Comparison of ENCODE assay signal across 27 mouse cellular contexts in genomic region chr4:106600770-106601169, GRCm38 (mm10). TPM values are rescaled to one million over a fixed set of nuclear protein-coding genes. Genes with fewer than 3 reads are reported as not detected.
DNase-seq lines count a peak whose midpoint lies in the region; ATAC-seq and TF ChIP-seq lines count a peak whose summit lies in the region.
"Had no signal": no experiment of that assay in that cellular context is flagged by ENCODE, and none has a peak within 500 bp of the region (broad histone marks: within the 10 kb centered on the region; RNA-seq: fewer than 3 reads in every experiment).

No protein-coding gene starts in this region.

- peaks cover 8% of the 10 kb centered on the region; the same call in 1 of the 2 replicates for H3K4me1 ChIP-seq in heart, embryonic 13.5 days
- no peaks in the 10 kb centered on the region for H3K4me1 ChIP-seq in heart, adult 2 months (ENCODE audit: control insufficient read depth, insufficient read depth, low read length)
- no peaks in the 10 kb centered on the region for H3K4me1 ChIP-seq in kidney, embryonic 15.5 days
- peaks cover 12 to 44% of the 10 kb centered on the region in 2 experiments for H3K4me1 ChIP-seq in CH12.LX (ENCODE audit: control insufficient read depth in 1 of 2, insufficient read depth in 2 of 2)
- H3K4me1 ChIP-seq: embryonic facial prominence, embryonic 13.5 days; forebrain, embryonic 12.5 days had no signal

- no peak for TF ChIP-seq EP300 in heart, adult 2 months (IDR thresholded peaks at IDR 0.05; ENCODE audit: insufficient read depth, low read depth, low read length)
- peak; percentile 90 for TF ChIP-seq EP300 in CH12.LX (IDR thresholded peaks at IDR 0.05; ENCODE audit: low read length)

- H3K27ac ChIP-seq in heart, embryonic 13.5 days (replicated peaks): peak overlapping the region; percentile 50; the same call in 1 of the 2 replicates
- no peak overlapping the region for H3K27ac ChIP-seq in heart, adult 2 months
- no peak overlapping the region for H3K27ac ChIP-seq in kidney, embryonic 15.5 days
- H3K27ac ChIP-seq in CH12.LX (ENCODE audit: insufficient read depth, low read depth): no peak overlapping the region
- H3K27ac ChIP-seq: embryonic facial prominence, embryonic 13.5 days; forebrain, embryonic 12.5 days; hindbrain, embryonic 14.5 days; liver, embryonic 14.5 days; stomach, postnatal 0 days had no signal

- H3K27me3 ChIP-seq in heart, embryonic 13.5 days (replicated peaks): no peaks in the 10 kb centered on the region
- no peaks in the 10 kb centered on the region for H3K27me3 ChIP-seq in heart, adult 2 months (ENCODE audit: control insufficient read depth, insufficient read depth, low read length)
- no peaks in the 10 kb centered on the region for H3K27me3 ChIP-seq in kidney, embryonic 15.5 days
- H3K27me3 ChIP-seq in CH12.LX (replicated peaks): no peaks in the 10 kb centered on the region
- H3K27me3 ChIP-seq: embryonic facial prominence, embryonic 13.5 days; forebrain, embryonic 12.5 days had no signal

- H3K36me3 ChIP-seq in heart, embryonic 13.5 days: no peaks in the 10 kb centered on the region
- H3K36me3 ChIP-seq in heart, adult 2 months (ENCODE audit: control insufficient read depth, insufficient read depth, low read length): no peaks in the 10 kb centered on the region
- no peaks in the 10 kb centered on the region for H3K36me3 ChIP-seq in kidney, embryonic 15.5 days
- H3K36me3 ChIP-seq in CH12.LX (replicated peaks in 1 of 2; ENCODE audit: control insufficient read depth in 1 of 2, insufficient read depth in 1 of 2, low read length in 1 of 2): no peaks in the 10 kb centered on the region
- H3K36me3 ChIP-seq: embryonic facial prominence, embryonic 13.5 days; forebrain, embryonic 12.5 days had no signal

- peak overlapping the region; percentile 7; the same call in 1 of the 2 replicates for H3K4me2 ChIP-seq in heart, embryonic 13.5 days
- no peak overlapping the region for H3K4me2 ChIP-seq in kidney, embryonic 15.5 days
- H3K4me2 ChIP-seq in CH12.LX (ENCODE audit: insufficient read depth, low read depth, poor library complexity, severe bottlenecking): 0 out of 2 replicates have a peak overlapping the region, but pooled peaks have one; percentile 5
- H3K4me2 ChIP-seq: embryonic facial prominence, embryonic 13.5 days; forebrain, embryonic 12.5 days; hindbrain, embryonic 14.5 days had no signal

- in situ Hi-C loops in CH12.LX (cut with MboI; ENCODE audit: low pct_ligation_motif_present, low pct_unique_long_range_greater_than_20kb, low sequenced_read_pairs): no loop called here

- no peak for DNase-seq in heart, adult 2 months
- DNase-seq in kidney, adult 8-10 months: peak; percentile 62 to 77
- DNase-seq in CH12.LX (ENCODE audit: extremely low read depth): no peak
- DNase-seq in kidney, postnatal 10 days: peak; percentile 35
- DNase-seq in left cerebral cortex, adult 8-10 months (ENCODE audit: low spot score in 2 of 2): no peak
- DNase-seq: adrenal gland, postnatal 14 days; cerebellum, adult 2 months; cerebellum, postnatal 36 days; embryo, embryonic 11 days; heart, postnatal 4 days; lung, postnatal 4 days; midbrain, embryonic 14.5 days; thymus, adult 2 months had no signal

- no peaks in the 10 kb centered on the region for H3K79me2 ChIP-seq in heart, adult 2 months (replicated peaks; ENCODE audit: control insufficient read depth, insufficient read depth, low read length)
- no peaks in the 10 kb centered on the region for H3K79me2 ChIP-seq in CH12.LX (replicated peaks; ENCODE audit: control insufficient read depth, extremely low read depth, insufficient read depth, poor library complexity, severe bottlenecking)

- no peak overlapping the region for H3K4me3 ChIP-seq in heart, embryonic 13.5 days
- H3K4me3 ChIP-seq in heart, adult 2 months: no peak overlapping the region
- H3K4me3 ChIP-seq in kidney, embryonic 15.5 days (replicated peaks): no peak overlapping the region
- no peak overlapping the region for H3K4me3 ChIP-seq in CH12.LX (replicated peaks in 1 of 3; ENCODE audit: low read depth in 2 of 3, low read length in 2 of 3, poor library complexity in 1 of 3)
- H3K4me3 ChIP-seq: embryonic facial prominence, embryonic 13.5 days; erythroblast, embryonic 14.5 days; forebrain, embryonic 12.5 days had no signal

- no peaks in the 10 kb centered on the region for H3K9me3 ChIP-seq in heart, embryonic 13.5 days
- no peaks in the 10 kb centered on the region for H3K9me3 ChIP-seq in kidney, embryonic 15.5 days (replicated peaks)
- H3K9me3 ChIP-seq in CH12.LX (replicated peaks; ENCODE audit: low read length): peaks cover 15% of the 10 kb centered on the region
- H3K9me3 ChIP-seq: embryonic facial prominence, embryonic 13.5 days; forebrain, embryonic 12.5 days had no signal

- intact Hi-C loops in heart, adult 2 months (cut with DNase I): no loop called here

- no peak for ATAC-seq in heart, embryonic 13.5 days (ENCODE audit: extremely low read depth, insufficient number of reproducible peaks, low FRiP score, low TSS enrichment)
- no peak for ATAC-seq in kidney, embryonic 15.5 days (replicated peaks; ENCODE audit: low FRiP score)
- ATAC-seq: inflammation-experienced regulatory T-cells, adult 6 months had no signal

- no peak overlapping the region for H3K9ac ChIP-seq in heart, embryonic 13.5 days
- no peak overlapping the region for H3K9ac ChIP-seq in heart, adult 2 months (ENCODE audit: low read depth, low read length)
- no peak overlapping the region for H3K9ac ChIP-seq in kidney, embryonic 15.5 days
- H3K9ac ChIP-seq in CH12.LX (ENCODE audit: insufficient read depth, low read depth): no peak overlapping the region
- H3K9ac ChIP-seq: embryonic facial prominence, embryonic 13.5 days; forebrain, embryonic 12.5 days; hindbrain, embryonic 14.5 days; liver, embryonic 14.5 days had no signal

- TF ChIP-seq CTCF in heart, adult 2 months (IDR thresholded peaks at IDR 0.05): no peak
- no peak for TF ChIP-seq CTCF in CH12.LX (conservative IDR thresholded peaks at IDR 0.05 in 1 of 2, IDR thresholded peaks at IDR 0.05 in 1 of 2; ENCODE audit: low read depth in 2 of 2, low read length in 2 of 2)

- no peak for TF ChIP-seq RAD21 in CH12.LX (IDR thresholded peaks at IDR 0.05; ENCODE audit: low read depth, low read length)

- WGBS in heart, embryonic 13.5 days: 27% methylated on average over 4 of the region's 4 CpGs
- WGBS in heart, adult 2 months: 27% methylated on average over 4 of the region's 4 CpGs
- 58% methylated on average over 4 of the region's 4 CpGs for WGBS in kidney, embryonic 15.5 days

- dilution Hi-C loops in CH12.LX (cut with MboI; ENCODE audit: extremely low pct_ligation_motif_present, extremely low pct_unique_long_range_greater_than_20kb, low sequenced_read_pairs): no loop called here

- no peak for TF ChIP-seq POLR2A in heart, adult 2 months (IDR thresholded peaks at IDR 0.05; ENCODE audit: insufficient read depth, low read depth, low read length)
- TF ChIP-seq POLR2A in CH12.LX (IDR thresholded peaks at IDR 0.05; ENCODE audit: low read depth, low read length): no peak

TF ChIP-seq in CH12.LX, 34 proteins besides CTCF, POLR2A, EP300 and RAD21 (continues in another document):
- no peak for TF ChIP-seq MAZ (IDR thresholded peaks at IDR 0.05; ENCODE audit: low read depth, low read length)
- TF ChIP-seq E2F4 (IDR thresholded peaks at IDR 0.05; ENCODE audit: insufficient replicate concordance, low read depth, low read length): no peak
- TF ChIP-seq MEF2A (IDR thresholded peaks at IDR 0.05; ENCODE audit: borderline replicate concordance, low read depth, low read length): peak; percentile 93
- TF ChIP-seq JUND (conservative IDR thresholded peaks at IDR 0.05; ENCODE audit: low read depth, low read length): peak; percentile 73
- no peak for TF ChIP-seq UBTF (IDR thresholded peaks at IDR 0.05; ENCODE audit: low read depth, low read length)
- TF ChIP-seq IRF4 (IDR thresholded peaks at IDR 0.05; ENCODE audit: low read depth, low read length): peak; percentile 92
- TF ChIP-seq ZC3H11A (IDR thresholded peaks at IDR 0.05; ENCODE audit: low read depth, low read length): no peak

RNA-seq across cellular contexts. Expression of gene Lexm, which starts 16.3 kb away (rescaled TPM):
- polyA plus RNA-seq in heart, embryonic 13.5 days (2015; fragmentation: Nextera tagmentation; extraction: Ambion mirVana): 0.50 and 0.52 TPM in 2 replicates
- total RNA-seq in heart, adult 2 months (2021): not detected
- polyA plus RNA-seq in heart, adult 2 months (2012; rRNA removed): not detected in 2 replicates
- polyA plus RNA-seq in kidney, embryonic 15.5 days (2015; fragmentation: Nextera tagmentation; extraction: Ambion mirVana): not detected in 2 replicates
- total RNA-seq in CH12.LX (2012; rRNA removed) (0.21 TPM in 2 replicates), CH12.LX (2014; rRNA removed) (0.15 and 0.19 TPM in 2 replicates)
- not detected in 2 replicates for polyA plus RNA-seq in CH12.LX (2012; ENCODE audit: insufficient read length, low read depth)
- not detected for total RNA-seq in left cerebral cortex, adult 8-10 months (2022)
- total RNA-seq: adrenal gland, postnatal 14 days; gastrocnemius, postnatal 4 days; heart, postnatal 4 days; layer of hippocampus, postnatal 14 days; megakaryocyte-erythroid progenitor cell, adult 5-6 weeks had no signal
- polyA plus RNA-seq: embryonic facial prominence, embryonic 13.5 days; erythroblast, embryonic 14.5 days; hindbrain, embryonic 14.5 days; lung, embryonic 16.5 days; midbrain, embryonic 14.5 days; small intestine, adult 2 months; stomach, postnatal 0 days; thymus, adult 2 months had no signal

RNA-seq across cellular contexts. Expression of gene Ttc22, which starts 21.5 kb away (rescaled TPM):
- 0.43 and 0.74 TPM in 2 replicates for polyA plus RNA-seq in heart, embryonic 13.5 days (2015; fragmentation: Nextera tagmentation; extraction: Ambion mirVana)
- not detected for total RNA-seq in heart, adult 2 months (2021)
- 0.15 and 0.21 TPM in 2 replicates for polyA plus RNA-seq in heart, adult 2 months (2012; rRNA removed)
- 5.8 and 6.0 TPM in 2 replicates for polyA plus RNA-seq in kidney, embryonic 15.5 days (2015; fragmentation: Nextera tagmentation; extraction: Ambion mirVana)
- total RNA-seq in CH12.LX (2012; rRNA removed) (not detected in 2 replicates), CH12.LX (2014; rRNA removed) (not detected in 2 replicates)
- polyA plus RNA-seq in CH12.LX (2012; ENCODE audit: insufficient read length, low read depth): not detected in 2 replicates
- total RNA-seq in left cerebral cortex, adult 8-10 months (2022): 1 to 10 TPM in 1 of 4 experiments, under 1 TPM in 3; 0.68 to 1.0 (median 0.82) TPM
- total RNA-seq: adrenal gland, postnatal 14 days; megakaryocyte-erythroid progenitor cell, adult 5-6 weeks had no signal
- polyA plus RNA-seq: erythroblast, embryonic 14.5 days; inflammation-experienced regulatory T-cells, adult 6 months had no signal

RNA-seq across cellular contexts. Expression of gene Dhcr24, which starts 39.9 kb away (rescaled TPM):
- polyA plus RNA-seq in heart, embryonic 13.5 days (2015; fragmentation: Nextera tagmentation; extraction: Ambion mirVana): 3.5 and 3.8 TPM in 2 replicates
- total RNA-seq in heart, adult 2 months (2021): 1 to 10 TPM; 1.4 to 4.0 TPM
- polyA plus RNA-seq in heart, adult 2 months (2012; rRNA removed): 5.2 and 5.4 TPM in 2 replicates
- polyA plus RNA-seq in kidney, embryonic 15.5 days (2015; fragmentation: Nextera tagmentation; extraction: Ambion mirVana): 4.6 and 4.8 TPM in 2 replicates
- total RNA-seq in CH12.LX (2012; rRNA removed) (46.9 and 51.6 TPM in 2 replicates), CH12.LX (2014; rRNA removed) (37.3 and 41.4 TPM in 2 replicates)
- 87.8 and 90.5 TPM in 2 replicates for polyA plus RNA-seq in CH12.LX (2012; ENCODE audit: insufficient read length, low read depth)
- total RNA-seq in left cerebral cortex, adult 8-10 months (2022): 100 to 1,000 TPM in 2 of 4 experiments, 10 to 100 TPM in 2; 92.7 to 121 (median 102) TPM

RNA-seq across cellular contexts. Expression of gene Pars2, which starts 50.1 kb away (rescaled TPM):
- 10.4 and 13.0 TPM in 2 replicates for polyA plus RNA-seq in heart, embryonic 13.5 days (2015; fragmentation: Nextera tagmentation; extraction: Ambion mirVana)
- total RNA-seq in heart, adult 2 months (2021): 1 to 10 TPM; 4.9 to 5.9 TPM
- polyA plus RNA-seq in heart, adult 2 months (2012; rRNA removed): 6.7 and 11.5 TPM in 2 replicates
- 13.4 and 14.8 TPM in 2 replicates for polyA plus RNA-seq in kidney, embryonic 15.5 days (2015; fragmentation: Nextera tagmentation; extraction: Ambion mirVana)
- 14.9 and 17.1 TPM in 2 replicates for total RNA-seq in CH12.LX (2012; rRNA removed)
- 11.1 and 13.0 TPM in 2 replicates for total RNA-seq in CH12.LX (2014; rRNA removed)
- 9.3 and 11.1 TPM in 2 replicates for polyA plus RNA-seq in CH12.LX (2012; ENCODE audit: insufficient read length, low read depth)
- total RNA-seq in left cerebral cortex, adult 8-10 months (2022): 1 to 10 TPM; 6.2 to 8.4 (median 7.7) TPM

Comparison
In these comparisons a context has a peak if more than half of its experiments do, and no peak if none do; other contexts are left out.
1. DNase-seq: peak in kidney, adult 8-10 months (2 of 2) and kidney, postnatal 10 days (single experiment); none in heart, adult 2 months (0 of 2), CH12.LX (single experiment) and left cerebral cortex, adult 8-10 months (0 of 2).
2. RNA of gene Dhcr24, which starts 39.9 kb away (polyA plus RNA-seq): 87.8 to 90.5 TPM in CH12.LX; 5.2 to 5.4 TPM in heart, adult 2 months, 4.6 to 4.8 TPM in kidney, embryonic 15.5 days and 3.5 to 3.8 TPM in heart, embryonic 13.5 days; every median in the first group is over 10 times any median in the second.